Mouse (Mus musculus) gastrocnemius, adult 2 months (tissue): ENCODE measurements around the gene Sel1l3. TPM values are rescaled to one million over a fixed set of nuclear protein-coding genes. Genes with fewer than 3 reads are reported as not detected.
A peak's percentile ranks its signal among the peaks of the same experiment; 100 is the strongest.

ENCODE experiments used
- DNase-seq: peaks from one replicate; pipeline ENCODE4 v3.0.0; 2022
- H3K27ac ChIP-seq: fragments of 200-600 bp; 2 replicates; pipeline ENCODE4 v1.8.1; 2022; ENCODE audit warnings: mild to moderate bottlenecking
- H3K4me3 ChIP-seq: fragments of 200-600 bp; 2 replicates; pipeline ENCODE4 v1.8.1; 2022; ENCODE audit warnings: mild to moderate bottlenecking, moderate library complexity
- CTCF ChIP-seq: fragments of 200-600 bp; IDR thresholded peaks from 2 replicates; pipeline ENCODE4 v1.8.1; 2022; ENCODE audit warnings: antibody characterized with exemption, mild to moderate bottlenecking, moderate library complexity
- intact Hi-C: fragments of 180-260 bp; cut with DNase I; formaldehyde crosslinking; loops from one replicate; pipeline ENCODE4 v1.15.1; 2025
- total RNA-seq, 2 experiments: library from RNA; stranded (reverse); gene quantifications; 2 replicates each; pipeline ENCODE4 v1.2.3; 2021

The Sel1l3 gene
- total RNA-seq, 2 experiments from 2014 or later, result 59.8 to 69.4 TPM

GRCm38 (mm10) chr5:53187245-53187644, 26.5 kb downstream of the Sel1l3 start:
- Histone ChIP-seq H3K4me3 (no peak overlapping the region), H3K27ac (peak overlapping the region; percentile 74)
- TF ChIP-seq CTCF, result no peak
- intact Hi-C loops, result no loop called here
- no peak for DNase-seq

GRCm38 (mm10) chr5:53185803-53186202, 27.9 kb downstream of the Sel1l3 start:
- intact Hi-C loops, result no loop called here
- Histone ChIP-seq H3K4me3 (no peak overlapping the region), H3K27ac (no peak overlapping the region)
- no peak for TF ChIP-seq CTCF
- DNase-seq, result no peak

- intact Hi-C loops, result no loop called here
- no peak for TF ChIP-seq CTCF
- H3K4me3 ChIP-seq, result no peak overlapping the region
- no peak overlapping the region for H3K27ac ChIP-seq
- DNase-seq, result no peak
Measured at GRCm38 (mm10) chr5:53179965-53180364, 33.8 kb downstream of the Sel1l3 start.

- intact Hi-C loops, result no loop called here
- TF ChIP-seq CTCF, result no peak
- DNase-seq, result no peak
- H3K27ac ChIP-seq, result peak overlapping the region; percentile 85
- no peak overlapping the region for H3K4me3 ChIP-seq
Measured at GRCm38 (mm10) chr5:53176703-53177102, 37.0 kb downstream of the Sel1l3 start.

GRCm38 (mm10) chr5:53176075-53176474, 37.7 kb downstream of the Sel1l3 start:
- Histone ChIP-seq H3K27ac (peak overlapping the region; percentile 85), H3K4me3 (no peak overlapping the region)
- no peak for TF ChIP-seq CTCF
- intact Hi-C loops, result no loop called here
- DNase-seq, result peak; percentile 84

- intact Hi-C loops, result no loop called here
- Histone ChIP-seq H3K4me3 (no peak overlapping the region), H3K27ac (peak overlapping the region; percentile 85)
- DNase-seq, result no peak
- TF ChIP-seq CTCF, result no peak
Measured at GRCm38 (mm10) chr5:53175195-53175594, 38.5 kb downstream of the Sel1l3 start.

- peak overlapping the region; percentile 85 for H3K27ac ChIP-seq
- intact Hi-C loops, result loop anchor here (5.0 kb wide), 2 partner anchors 33 to 88 kb away; no protein-coding TSS in a partner anchor
- no peak for DNase-seq
- no peak for TF ChIP-seq CTCF
- no peak overlapping the region for H3K4me3 ChIP-seq
Measured at GRCm38 (mm10) chr5:53174461-53174860, 39.3 kb downstream of the Sel1l3 start.

- TF ChIP-seq CTCF, result no peak
- intact Hi-C loops, result loop anchor here (5.0 kb wide), 2 partner anchors 34 to 89 kb away; no protein-coding TSS in a partner anchor
- H3K27ac ChIP-seq, result peak overlapping the region; percentile 85
- DNase-seq, result no peak
- H3K4me3 ChIP-seq, result peak overlapping the region; percentile 38
Measured at GRCm38 (mm10) chr5:53172908-53173307, 40.8 kb downstream of the Sel1l3 start.

- intact Hi-C loops, result loop anchor here (5.0 kb wide), 2 partner anchors 35 to 90 kb away; no protein-coding TSS in a partner anchor
- no peak for DNase-seq
- Histone ChIP-seq H3K4me3 (peak overlapping the region; percentile 38), H3K27ac (peak overlapping the region; percentile 85)
- no peak for TF ChIP-seq CTCF
Measured at GRCm38 (mm10) chr5:53172256-53172636, 41.5 kb downstream of the Sel1l3 start.

GRCm38 (mm10) chr5:53171611-53172255, 42.0 kb downstream of the Sel1l3 start:
- Histone ChIP-seq H3K4me3 (peak overlapping the region; percentile 38), H3K27ac (peak overlapping the region; percentile 85)
- DNase-seq, result no peak
- intact Hi-C loops, result loop anchor here (5.0 kb wide), 2 partner anchors 36 to 91 kb away; no protein-coding TSS in a partner anchor
- no peak for TF ChIP-seq CTCF

- TF ChIP-seq CTCF, result no peak
- intact Hi-C loops, result no loop called here
- DNase-seq, result no peak
- no peak overlapping the region for H3K4me3 ChIP-seq
- no peak overlapping the region for H3K27ac ChIP-seq
Measured at GRCm38 (mm10) chr5:53167564-53167963, 46.2 kb downstream of the Sel1l3 start.

- no peak overlapping the region for H3K4me3 ChIP-seq
- no peak for TF ChIP-seq CTCF
- intact Hi-C loops, result no loop called here
- H3K27ac ChIP-seq, result no peak overlapping the region
- no peak for DNase-seq
Measured at GRCm38 (mm10) chr5:53165672-53166071, 48.1 kb downstream of the Sel1l3 start.

GRCm38 (mm10) chr5:53162436-53162835, 51.3 kb downstream of the Sel1l3 start:
- TF ChIP-seq CTCF, result no peak
- DNase-seq, result no peak
- Histone ChIP-seq H3K27ac (no peak overlapping the region), H3K4me3 (no peak overlapping the region)
- intact Hi-C loops, result no loop called here
